Mouse (Mus musculus) T-helper 2 cell (primary cell): ENCODE measurements around the gene Specc1l.

Source experiments
- in situ Hi-C: fragments of 300-600 bp; cut with MboI, MseI; formaldehyde crosslinking; loops from one replicate; pipeline ENCODE4 v1.15.1; 2025; ENCODE audit warnings: high pct_unique_total_duplicates

Gene Specc1l

GRCm38 (mm10) chr10:75211807-75212645 is at the start of gene Specc1l:
Gene Specc1l, plus strand, starts transcription at chr10:75212073.
- in situ Hi-C loops = no loop called here

- in situ Hi-C loops = no loop called here
These were observed 45.9 kb upstream of the Specc1l start for GRCm38 (mm10) chr10:75165825-75166481.

- in situ Hi-C loops = no loop called here
These were observed 45.3 kb upstream of the Specc1l start for GRCm38 (mm10) chr10:75166601-75167000.

GRCm38 (mm10) chr10:75170207-75170850 is 41.5 kb upstream of the Specc1l start:
- in situ Hi-C loops = no loop called here

- in situ Hi-C loops = no loop called here
These were observed 38.8 kb upstream of the Specc1l start for GRCm38 (mm10) chr10:75173056-75173455.

- in situ Hi-C loops = no loop called here
These were observed 38.2 kb upstream of the Specc1l start for GRCm38 (mm10) chr10:75173712-75174111.

GRCm38 (mm10) chr10:75176494-75176893 is 35.4 kb upstream of the Specc1l start:
- in situ Hi-C loops = no loop called here

- in situ Hi-C loops = no loop called here
These were observed 33.0 kb upstream of the Specc1l start for GRCm38 (mm10) chr10:75178911-75179310.

- in situ Hi-C loops = loop anchor here (5.0 kb wide), 1 partner anchor 65 kb away; no protein-coding TSS in a partner anchor
These were observed 29.6 kb upstream of the Specc1l start for GRCm38 (mm10) chr10:75182151-75182774.

- in situ Hi-C loops = loop anchor here (5.0 kb wide), 1 partner anchor 62 kb away; no protein-coding TSS in a partner anchor
These were observed 27.0 kb upstream of the Specc1l start for GRCm38 (mm10) chr10:75184826-75185225.

- in situ Hi-C loops = no loop called here
These were observed 25.3 kb upstream of the Specc1l start for GRCm38 (mm10) chr10:75186551-75186950.

GRCm38 (mm10) chr10:75187366-75188056 is 24.4 kb upstream of the Specc1l start:
- in situ Hi-C loops = no loop called here

GRCm38 (mm10) chr10:75191647-75192046 is 20.2 kb upstream of the Specc1l start:
- in situ Hi-C loops = no loop called here

- in situ Hi-C loops = no loop called here
These were observed 14.1 kb upstream of the Specc1l start for GRCm38 (mm10) chr10:75197817-75198216.

GRCm38 (mm10) chr10:75200733-75201132 is 11.1 kb upstream of the Specc1l start:
- in situ Hi-C loops = no loop called here

GRCm38 (mm10) chr10:75206192-75206591 is 5.7 kb upstream of the Specc1l start:
- in situ Hi-C loops = loop anchor here (5.0 kb wide), 1 partner anchor 731 kb away; the partner anchor contains the start of gene Mmp11

GRCm38 (mm10) chr10:75210841-75211240 is 1.0 kb upstream of the Specc1l start:
- in situ Hi-C loops = no loop called here

GRCm38 (mm10) chr10:75212981-75213380 is 1.1 kb downstream of the Specc1l start:
- in situ Hi-C loops = no loop called here

- in situ Hi-C loops = loop anchor here (5.0 kb wide), 1 partner anchor 217 kb away; no protein-coding TSS in a partner anchor
These were observed 8.8 kb downstream of the Specc1l start for GRCm38 (mm10) chr10:75220722-75221121.

- in situ Hi-C loops = loop anchor here (5.0 kb wide), 1 partner anchor 215 kb away; no protein-coding TSS in a partner anchor
These were observed 10.2 kb downstream of the Specc1l start for GRCm38 (mm10) chr10:75221936-75222610.
